Mouse (Mus musculus) ES-Bruce4 (cell line): ENCODE measurements around the gene Abhd4. TPM values are rescaled to one million over a fixed set of nuclear protein-coding genes. Genes with fewer than 3 reads are reported as not detected.

ENCODE experiments used
- H3K27ac ChIP-seq: 2 replicates; pipeline ENCODE4 v1.5.1; 2012; ENCODE audit warnings: low read length, inconsistent platforms; ENCODE audit not compliant: insufficient read depth
- H3K27me3 ChIP-seq: 2 replicates; pipeline ENCODE4 v1.6.1; 2012; ENCODE audit warnings: mild to moderate bottlenecking, low read length, inconsistent platforms; ENCODE audit not compliant: control insufficient read depth, poor library complexity, insufficient read depth, severe bottlenecking
- H3K36me3 ChIP-seq: 2 replicates; pipeline ENCODE4 v1.6.1; 2012; ENCODE audit warnings: inconsistent platforms, mild to moderate bottlenecking, low read length, moderate library complexity; ENCODE audit not compliant: control insufficient read depth, poor library complexity, insufficient read depth, severe bottlenecking
- H3K4me1 ChIP-seq: one replicate; pipeline ENCODE4 v1.8.1; 2011; ENCODE audit warnings: low read length; ENCODE audit not compliant: control insufficient read depth, insufficient read depth
- H3K4me3 ChIP-seq: 2 replicates; pipeline ENCODE4 v1.5.1; 2011; ENCODE audit warnings: low read depth, mild to moderate bottlenecking, low read length
- H3K9ac ChIP-seq: 2 replicates; pipeline ENCODE4 v1.6.1; 2012; ENCODE audit warnings: low read depth, mild to moderate bottlenecking, inconsistent platforms; ENCODE audit not compliant: poor library complexity, severe bottlenecking
- H3K9me3 ChIP-seq: replicated peaks from 2 replicates; pipeline ENCODE4 v1.6.1; 2012; ENCODE audit warnings: mild to moderate bottlenecking, low read length, inconsistent platforms; ENCODE audit not compliant: control insufficient read depth, poor library complexity, insufficient read depth, severe bottlenecking
- CTCF ChIP-seq: IDR thresholded peaks from one replicate; pipeline ENCODE4 v1.8.1; 2011; ENCODE audit warnings: low read depth, low read length
- EP300 ChIP-seq: IDR thresholded peaks from 2 replicates; pipeline ENCODE4 v1.6.1; 2011; ENCODE audit warnings: low read depth, low read length; ENCODE audit not compliant: insufficient read depth
- POLR2A ChIP-seq: IDR thresholded peaks from one replicate; pipeline ENCODE4 v1.8.1; 2011; ENCODE audit warnings: low read length; ENCODE audit not compliant: insufficient read depth
- polyA plus RNA-seq: library from polyadenylated mRNA; stranded (reverse); fragments of >200 nt; gene quantifications from 2 replicates; pipeline ENCODE4 v1.2.4, GENCODE M21; 2011; ENCODE audit warnings: low read depth; ENCODE audit not compliant: missing spikeins, insufficient read depth, insufficient read length

Gene Abhd4
- polyA plus RNA-seq = 102 and 109 TPM in 2 replicates

- TF ChIP-seq POLR2A (peak; percentile 76), EP300 (no peak)
- peak within 1 kb of the TSS; percentile 85 for H3K4me3 ChIP-seq
- no peak within 1 kb of the TSS for H3K27ac ChIP-seq
- no peaks in the 10 kb centered on the region for H3K36me3 ChIP-seq
- H3K9me3 ChIP-seq = no peaks in the 10 kb centered on the region
- H3K9ac ChIP-seq = peak within 1 kb of the TSS; percentile 64
- no peaks in the 10 kb centered on the region for H3K27me3 ChIP-seq
- H3K4me1 ChIP-seq = peaks cover 2% of the 10 kb centered on the region
These were observed at the start of gene Abhd4, which contains the start of gene Dad1 for GRCm38 (mm10) chr14:54253741-54254291. Gene Abhd4 (plus strand): TSS chr14:54254188. Gene Dad1 (minus strand): TSS chr14:54254104.

- Histone ChIP-seq H3K9me3 (no peaks in the 10 kb centered on the region), H3K4me1 (no peaks in the 10 kb centered on the region), H3K9ac (no peak overlapping the region), H3K4me3 (no peak overlapping the region), H3K36me3 (no peaks in the 10 kb centered on the region), H3K27me3 (no peaks in the 10 kb centered on the region), H3K27ac (no peak overlapping the region)
- TF ChIP-seq EP300 = no peak
- TF ChIP-seq CTCF = no peak
- TF ChIP-seq POLR2A = no peak
These were observed 49.7 kb upstream of the Abhd4 start for GRCm38 (mm10) chr14:54204311-54204710.

DNA sequence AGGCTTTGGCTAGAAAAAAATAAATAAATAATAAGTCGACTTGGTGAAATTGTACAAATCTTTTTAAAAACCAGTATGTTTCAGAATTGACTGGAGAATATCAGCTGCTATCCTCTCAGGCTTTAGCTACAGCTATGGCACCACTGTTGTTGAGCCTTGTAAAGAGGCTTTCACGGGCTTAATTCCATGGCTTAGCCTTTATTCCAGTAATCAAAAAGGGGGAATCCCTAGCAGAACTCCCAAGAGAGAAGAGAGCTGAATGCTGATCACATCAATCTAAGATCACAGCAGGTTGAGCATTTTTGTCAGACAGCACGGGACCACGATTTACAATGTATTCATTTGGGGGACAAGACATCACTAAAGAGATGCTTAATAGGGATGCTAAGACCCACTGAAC, 49.2 kb upstream of the Abhd4 start:
- H3K4me3 ChIP-seq = no peak overlapping the region
- H3K27me3 ChIP-seq = no peaks in the 10 kb centered on the region
- H3K36me3 ChIP-seq = no peaks in the 10 kb centered on the region
- TF ChIP-seq EP300 (no peak), CTCF (no peak), POLR2A (no peak)
- H3K4me1 ChIP-seq = no peaks in the 10 kb centered on the region
- H3K9me3 ChIP-seq = no peaks in the 10 kb centered on the region
- no peak overlapping the region for H3K27ac ChIP-seq
- H3K9ac ChIP-seq = no peak overlapping the region

DNA sequence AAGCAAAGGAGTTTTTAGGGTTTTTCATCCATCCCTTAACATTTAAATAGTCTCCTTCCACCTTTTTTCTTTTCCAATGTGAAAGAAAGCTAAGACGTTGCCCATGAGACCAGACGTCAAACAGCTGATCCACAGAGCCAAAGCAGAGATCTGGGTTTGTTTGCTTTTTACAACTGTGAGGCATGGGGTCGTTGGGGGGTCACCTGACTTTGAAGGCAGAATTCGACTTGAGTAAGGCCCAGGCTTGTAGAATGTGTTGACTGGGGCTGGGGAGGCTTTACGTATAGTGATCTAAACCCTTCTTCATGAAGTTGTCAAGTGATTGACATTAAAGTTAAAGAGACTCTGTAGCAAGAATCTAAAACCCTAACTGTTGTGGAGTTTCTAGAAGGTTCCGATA, 48.1 kb upstream of the Abhd4 start:
- TF ChIP-seq EP300 = no peak
- no peak for TF ChIP-seq CTCF
- TF ChIP-seq POLR2A = no peak
- no peak overlapping the region for H3K4me3 ChIP-seq
- no peaks in the 10 kb centered on the region for H3K9me3 ChIP-seq
- H3K4me1 ChIP-seq = no peaks in the 10 kb centered on the region
- H3K27ac ChIP-seq = no peak overlapping the region
- no peaks in the 10 kb centered on the region for H3K27me3 ChIP-seq
- no peak overlapping the region for H3K9ac ChIP-seq
- no peaks in the 10 kb centered on the region for H3K36me3 ChIP-seq

DNA sequence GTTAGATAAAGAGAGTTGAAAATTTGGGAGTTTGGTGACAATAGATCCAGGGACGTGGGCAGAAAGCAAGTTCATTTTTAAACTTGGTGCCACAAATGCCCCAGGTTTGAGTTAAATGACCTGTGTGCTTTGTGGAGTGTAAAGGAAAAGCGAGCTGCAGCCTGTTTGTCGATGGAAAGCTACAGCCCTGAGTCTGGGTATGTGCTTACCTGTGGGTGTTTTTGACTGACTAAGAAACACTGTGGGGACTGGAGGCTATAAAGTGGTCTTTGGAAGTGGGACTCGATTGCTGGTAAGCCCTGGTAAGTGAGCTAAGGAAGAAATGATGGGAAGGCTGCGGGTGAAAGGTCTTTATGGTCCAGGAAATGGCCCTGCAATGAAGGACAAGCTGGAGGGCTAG, 47.7 kb upstream of the Abhd4 start:
- H3K27me3 ChIP-seq = no peaks in the 10 kb centered on the region
- TF ChIP-seq POLR2A = no peak
- TF ChIP-seq CTCF = no peak
- no peak for TF ChIP-seq EP300
- H3K27ac ChIP-seq = no peak overlapping the region
- H3K4me1 ChIP-seq = no peaks in the 10 kb centered on the region
- no peaks in the 10 kb centered on the region for H3K36me3 ChIP-seq
- no peak overlapping the region for H3K4me3 ChIP-seq
- H3K9ac ChIP-seq = no peak overlapping the region
- no peaks in the 10 kb centered on the region for H3K9me3 ChIP-seq

- Histone ChIP-seq H3K27me3 (no peaks in the 10 kb centered on the region), H3K4me3 (no peak overlapping the region), H3K9ac (no peak overlapping the region), H3K9me3 (no peaks in the 10 kb centered on the region), H3K4me1 (no peaks in the 10 kb centered on the region), H3K36me3 (no peaks in the 10 kb centered on the region), H3K27ac (no peak overlapping the region)
- TF ChIP-seq EP300 = no peak
- no peak for TF ChIP-seq CTCF
- no peak for TF ChIP-seq POLR2A
These were observed 47.0 kb upstream of the Abhd4 start for GRCm38 (mm10) chr14:54206750-54207550.
